Mouse (Mus musculus): ENCODE measurements around the gene Plxnc1. TPM values are rescaled to one million over a fixed set of nuclear protein-coding genes. Genes with fewer than 3 reads are reported as not detected.

The Plxnc1 gene
- polyA plus RNA-seq, 1 experiment from 2014 or later: 1.5 TPM

DNA sequence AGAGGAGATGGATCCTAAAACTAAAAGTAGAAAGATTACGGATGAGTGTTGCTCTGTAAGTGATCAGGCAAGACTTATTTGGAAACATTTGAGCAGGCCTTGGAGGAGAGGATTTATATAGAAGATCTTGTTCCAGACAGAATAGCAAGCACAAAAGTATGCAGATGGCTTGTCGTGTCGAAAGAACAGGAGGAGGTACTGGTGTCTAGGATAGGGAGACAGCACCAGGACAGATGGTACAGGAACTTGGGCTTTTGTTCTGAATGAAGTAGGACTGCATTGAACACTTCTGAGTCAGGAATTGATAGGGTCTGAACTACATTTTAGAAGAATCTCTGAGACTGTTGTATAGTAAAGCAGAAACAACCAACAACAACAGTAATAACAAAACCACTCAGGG, 167.1 kb downstream of the Plxnc1 start:
- 92% methylated on average over 3 of the region's 3 CpGs for WGBS
- Histone ChIP-seq H3K9me3 (no peaks in the 10 kb centered on the region), H3K4me1 (no peaks in the 10 kb centered on the region), H3K9ac (no peak overlapping the region), H3K27ac (no peak overlapping the region), H3K4me2 (no peak overlapping the region), H3K4me3 (replicated peaks) (no peak overlapping the region), H3K27me3 (replicated peaks) (no peaks in the 10 kb centered on the region), H3K36me3 (no peaks in the 10 kb centered on the region)
- no peak for ATAC-seq (ENCODE audit: insufficient read depth, low FRiP score, low read depth)

DNA sequence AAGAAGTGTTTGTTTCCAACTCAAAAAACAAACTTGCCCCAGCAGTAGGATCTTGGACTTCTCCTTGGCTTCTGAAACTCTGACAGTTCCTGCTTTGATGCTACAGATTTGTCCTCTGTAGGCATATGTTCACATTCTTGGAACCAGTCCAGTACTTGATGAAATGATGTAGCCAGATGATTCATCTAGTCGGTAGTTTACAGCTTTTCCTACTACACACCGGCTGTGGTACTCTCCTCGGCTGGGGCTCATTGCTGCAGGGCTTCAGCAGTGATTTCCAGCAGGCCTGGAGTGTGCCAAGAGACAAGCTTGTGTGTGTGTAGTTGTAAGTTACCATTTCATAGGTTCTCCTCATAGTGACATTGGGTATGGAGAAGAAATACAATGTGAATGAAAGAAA, 173.1 kb downstream of the Plxnc1 start:
- Histone ChIP-seq H3K27ac (no peak overlapping the region), H3K9ac (no peak overlapping the region), H3K9me3 (no peaks in the 10 kb centered on the region), H3K4me3 (replicated peaks) (no peak overlapping the region), H3K36me3 (no peaks in the 10 kb centered on the region), H3K27me3 (replicated peaks) (no peaks in the 10 kb centered on the region), H3K4me1 (no peaks in the 10 kb centered on the region), H3K4me2 (no peak overlapping the region)
- no peak for ATAC-seq (ENCODE audit: insufficient read depth, low FRiP score, low read depth)
- 20% methylated on average over 3 of the region's 3 CpGs for WGBS

DNA sequence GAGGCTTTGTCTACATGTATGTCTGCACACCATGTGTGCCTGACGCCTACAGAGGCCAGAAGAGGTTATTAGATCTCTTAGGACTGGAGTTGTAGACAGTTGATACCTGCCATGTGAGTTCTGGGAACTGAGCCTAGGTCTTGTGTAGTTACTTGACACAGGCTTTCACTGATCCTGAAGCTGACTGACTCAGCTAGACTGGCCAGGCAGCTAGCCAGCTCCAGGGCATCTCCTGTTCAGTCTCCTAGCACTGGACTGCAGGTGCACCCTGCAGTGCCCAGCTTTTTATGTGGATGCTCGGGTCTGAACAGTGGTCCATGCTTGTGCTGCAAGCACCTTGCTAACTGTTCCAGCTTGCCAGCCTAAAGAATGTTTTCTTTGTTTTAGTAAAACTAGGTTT, 197.6 kb downstream of the Plxnc1 start:
- H3K9ac ChIP-seq: no peak overlapping the region
- H3K9me3 ChIP-seq: no peaks in the 10 kb centered on the region
- ATAC-seq (ENCODE audit: insufficient read depth, low FRiP score, low read depth): no peak
- no peak overlapping the region for H3K4me3 ChIP-seq (replicated peaks)
- no peaks in the 10 kb centered on the region for H3K4me1 ChIP-seq
- H3K27me3 ChIP-seq (replicated peaks): no peaks in the 10 kb centered on the region
- H3K4me2 ChIP-seq: no peak overlapping the region
- 87% methylated on average over 2 of the region's 2 CpGs for WGBS
- no peaks in the 10 kb centered on the region for H3K36me3 ChIP-seq
- H3K27ac ChIP-seq: no peak overlapping the region

DNA sequence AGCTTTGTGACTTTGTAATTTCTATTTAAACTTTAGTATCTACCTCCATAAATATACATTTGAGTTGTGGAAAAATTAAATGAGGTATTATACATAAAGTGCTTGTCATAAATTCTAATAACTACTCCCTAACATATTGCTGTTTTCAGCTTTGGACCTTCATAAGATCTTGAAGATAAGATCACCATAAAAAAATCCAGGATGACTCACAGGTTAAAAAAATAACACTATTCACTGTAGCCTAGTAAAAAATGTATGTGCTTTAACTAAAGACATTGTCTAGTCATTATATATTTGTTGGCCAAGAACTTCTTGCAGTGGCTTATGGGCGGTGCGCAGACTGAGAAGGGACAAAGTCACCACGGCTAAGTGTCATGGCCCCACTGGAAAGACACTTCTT, 203.2 kb downstream of the Plxnc1 start:
- WGBS: 94% methylated on average over 3 of the region's 3 CpGs
- Histone ChIP-seq H3K27me3 (replicated peaks) (no peaks in the 10 kb centered on the region), H3K9me3 (no peaks in the 10 kb centered on the region)

More for the DNA sequence above, 203.2 kb downstream of the Plxnc1 start:
- Histone ChIP-seq H3K27ac (no peak overlapping the region), H3K4me2 (no peak overlapping the region), H3K9ac (no peak overlapping the region), H3K36me3 (no peaks in the 10 kb centered on the region), H3K4me1 (no peaks in the 10 kb centered on the region), H3K4me3 (replicated peaks) (no peak overlapping the region)
- ATAC-seq (ENCODE audit: insufficient read depth, low FRiP score, low read depth): no peak
